Mouse (Mus musculus) forebrain, embryonic 11.5 days (tissue): ENCODE measurements around the gene Gm3625. TPM values are rescaled to one million over a fixed set of nuclear protein-coding genes. Genes with fewer than 3 reads are reported as not detected.
"Not testable (repeated sequence)": the region's sequence is repeated elsewhere in the genome, so short reads cannot be mapped to it uniquely, and the experiment has no call there.

Experiments
- ATAC-seq: fragments of 200-750 bp; cut with Nextera tagmentation; replicated peaks from 2 replicates; pipeline ENCODE4 v1.8.0; 2017; ENCODE audit warnings: moderate TSS enrichment; ENCODE audit not compliant: low FRiP score
- DNase-seq: peaks from one replicate; pipeline ENCODE4 v3.0.0-alpha.2; 2017; ENCODE audit warnings: low spot score
- H3K27ac ChIP-seq: fragments of 300-500 bp; sonication (generic); 2 replicates; pipeline ENCODE4 v1.5.1; 2014; ENCODE audit warnings: low read depth, low read length
- H3K27me3 ChIP-seq: fragments of 300-500 bp; sonication (generic); 2 replicates; pipeline ENCODE4 v1.6.1; 2014; ENCODE audit warnings: mild to moderate bottlenecking, low read length, mixed read lengths; ENCODE audit not compliant: control insufficient read depth, insufficient read depth
- H3K36me3 ChIP-seq: fragments of 300-500 bp; sonication (generic); 2 replicates; pipeline ENCODE4 v1.6.1; 2014; ENCODE audit warnings: mild to moderate bottlenecking, low read length, moderate library complexity, mixed read lengths; ENCODE audit not compliant: control insufficient read depth, insufficient read depth
- H3K4me1 ChIP-seq: fragments of 300-500 bp; sonication (generic); replicated peaks from 2 replicates; pipeline ENCODE4 v1.6.1; 2014; ENCODE audit warnings: low read length, mixed read lengths; ENCODE audit not compliant: control insufficient read depth, insufficient read depth
- H3K4me2 ChIP-seq: fragments of 300-500 bp; sonication (generic); 2 replicates; pipeline ENCODE4 v1.6.1; 2014; ENCODE audit warnings: low read depth, mild to moderate bottlenecking, low read length, moderate library complexity, mixed read lengths; ENCODE audit not compliant: severe bottlenecking
- H3K4me3 ChIP-seq: fragments of 300-500 bp; sonication (generic); 2 replicates; pipeline ENCODE4 v1.5.1; 2014; ENCODE audit warnings: low read depth, low read length
- H3K9ac ChIP-seq: fragments of 300-500 bp; sonication (generic); 2 replicates; pipeline ENCODE4 v1.6.1; 2014; ENCODE audit warnings: low read length
- H3K9me3 ChIP-seq: fragments of 300-500 bp; sonication (generic); 2 replicates; pipeline ENCODE4 v1.6.1; 2016; ENCODE audit warnings: low read length, mixed read lengths; ENCODE audit not compliant: control insufficient read depth
- WGBS: fragments of 180-500 bp; shearing (Covaris S2); extraction: QIAGEN DNeasy Blood & Tissue Kit; methylation state at CpG from one replicate; pipeline ENCODE4 v1.1.7; 2014; 5-methylcytosine and 5-hydroxymethylcytosine counted together
- polyA plus RNA-seq: library from polyadenylated mRNA; unstranded; fragments of >200 nt; fragmentation: Nextera tagmentation; extraction: Ambion mirVana; gene quantifications from 2 replicates; pipeline ENCODE4 v1.2.1, GENCODE M21; 2014

Gene Gm3625
- polyA plus RNA-seq, 1 experiment from 2014 or later = not detected

- H3K36me3 ChIP-seq = no peaks in the 10 kb centered on the region
- ATAC-seq = no peak
- no peaks in the 10 kb centered on the region for H3K4me1 ChIP-seq
- no peaks in the 10 kb centered on the region for H3K27me3 ChIP-seq
- no peak overlapping the region for H3K27ac ChIP-seq
- no peaks in the 10 kb centered on the region for H3K9me3 ChIP-seq
- H3K9ac ChIP-seq = no peak overlapping the region
- H3K4me3 ChIP-seq = no peak overlapping the region
- WGBS = 79% methylated on average over 4 of the region's 4 CpGs
- no peak overlapping the region for H3K4me2 ChIP-seq
- no peak for DNase-seq
Measured at GRCm38 (mm10) chr12:4574065-4574464, 18.7 kb downstream of the Gm3625 start.

DNA sequence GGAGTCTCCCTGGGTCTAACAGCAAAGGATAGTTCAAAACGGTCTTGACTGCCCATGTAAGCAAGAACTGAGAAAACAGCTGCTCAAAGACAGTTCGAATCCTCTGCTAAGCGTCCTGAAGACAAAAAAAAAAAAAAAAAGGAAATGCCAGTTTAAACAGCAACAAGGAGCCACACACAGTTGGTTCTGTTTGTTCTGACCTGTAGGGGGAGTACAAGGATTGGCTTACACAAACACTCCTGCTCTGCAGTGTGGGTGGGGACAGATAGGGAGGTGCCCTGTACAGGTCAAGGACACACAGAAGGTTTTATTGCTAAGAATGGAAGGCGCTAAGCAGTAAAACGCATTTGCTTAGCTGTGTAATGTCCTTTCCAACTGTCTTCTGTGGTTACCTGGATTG is 20.9 kb downstream of the Gm3625 start:
- DNase-seq (no peak), ATAC-seq (no peak)
- Histone ChIP-seq H3K9me3 (no peaks in the 10 kb centered on the region), H3K4me3 (no peak overlapping the region), H3K27ac (no peak overlapping the region), H3K4me1 (no peaks in the 10 kb centered on the region), H3K9ac (no peak overlapping the region), H3K4me2 (no peak overlapping the region), H3K27me3 (no peaks in the 10 kb centered on the region), H3K36me3 (no peaks in the 10 kb centered on the region)
- WGBS = 44% methylated on average over 5 of the region's 5 CpGs

GRCm38 (mm10) chr12:4558475-4559279 is 34.0 kb downstream of the Gm3625 start:
- no peaks in the 10 kb centered on the region for H3K9me3 ChIP-seq
- no peak overlapping the region for H3K4me2 ChIP-seq
- no peaks in the 10 kb centered on the region for H3K27me3 ChIP-seq
- H3K4me3 ChIP-seq = no peak overlapping the region
- 89% methylated on average over 9 of the region's 9 CpGs for WGBS
- H3K9ac ChIP-seq = no peak overlapping the region
- no peaks in the 10 kb centered on the region for H3K4me1 ChIP-seq
- no peak overlapping the region for H3K27ac ChIP-seq
- H3K36me3 ChIP-seq = no peaks in the 10 kb centered on the region
- ATAC-seq = no peak
- no peak for DNase-seq

DNA sequence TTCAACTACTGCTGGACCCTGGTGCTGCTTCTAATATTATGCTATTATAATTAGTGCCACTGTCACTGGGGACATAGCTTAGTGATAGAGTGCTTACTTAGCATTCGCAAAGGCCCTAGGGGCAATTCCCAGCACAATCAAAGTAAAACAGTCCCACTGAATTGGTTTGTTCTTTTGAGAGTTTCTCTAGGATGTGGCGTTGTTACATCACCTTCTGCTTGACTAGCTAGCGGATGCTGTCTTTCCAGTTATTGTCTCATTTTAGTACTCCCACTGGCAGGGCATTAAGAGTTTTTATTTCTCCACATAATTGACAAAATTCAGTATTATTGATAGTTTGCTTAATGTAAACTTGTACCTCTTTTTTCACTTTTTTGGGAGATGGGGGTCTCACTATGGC is 34.7 kb downstream of the Gm3625 start:
- ATAC-seq (no peak), DNase-seq (no peak)
- no peaks in the 10 kb centered on the region for H3K27me3 ChIP-seq
- H3K36me3 ChIP-seq = no peaks in the 10 kb centered on the region
- H3K4me2 ChIP-seq = no peak overlapping the region
- no peak overlapping the region for H3K9ac ChIP-seq
- H3K27ac ChIP-seq = no peak overlapping the region
- no peak overlapping the region for H3K4me3 ChIP-seq
- no peaks in the 10 kb centered on the region for H3K4me1 ChIP-seq
- 76% methylated on average over 3 of the region's 3 CpGs for WGBS
- no peaks in the 10 kb centered on the region for H3K9me3 ChIP-seq

DNA sequence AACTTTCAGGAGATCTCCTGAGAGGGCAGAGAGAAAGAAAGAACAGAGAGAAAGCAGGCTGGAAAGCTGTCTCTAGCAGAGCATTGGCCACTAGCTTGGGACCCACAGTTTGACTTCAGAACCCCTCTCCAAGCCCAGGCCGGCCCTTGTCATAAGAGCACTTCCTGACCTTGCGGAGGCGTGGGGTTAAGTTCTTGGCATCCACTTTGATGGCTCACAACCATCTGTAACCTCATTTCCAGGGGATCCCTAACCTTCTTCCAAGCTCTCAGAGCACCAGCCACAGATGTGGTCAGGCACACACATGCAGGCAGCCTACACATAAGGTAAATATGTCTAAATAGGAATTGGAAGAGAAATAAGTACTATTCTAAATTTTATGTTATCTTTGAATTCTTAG is 35.3 kb downstream of the Gm3625 start:
- no peak overlapping the region for H3K4me3 ChIP-seq
- WGBS = 83% methylated on average over 3 of the region's 3 CpGs
- no peak overlapping the region for H3K27ac ChIP-seq
- H3K36me3 ChIP-seq = no peaks in the 10 kb centered on the region
- DNase-seq (no peak), ATAC-seq (no peak)
- no peaks in the 10 kb centered on the region for H3K27me3 ChIP-seq
- no peak overlapping the region for H3K9ac ChIP-seq
- H3K4me1 ChIP-seq = no peaks in the 10 kb centered on the region
- no peak overlapping the region for H3K4me2 ChIP-seq
- no peaks in the 10 kb centered on the region for H3K9me3 ChIP-seq

- Histone ChIP-seq H3K27me3 (no peaks in the 10 kb centered on the region), H3K9me3 (no peaks in the 10 kb centered on the region), H3K4me1 (no peaks in the 10 kb centered on the region), H3K4me2 (no peak overlapping the region), H3K4me3 (no peak overlapping the region), H3K27ac (no peak overlapping the region), H3K9ac (no peak overlapping the region), H3K36me3 (no peaks in the 10 kb centered on the region)
- ATAC-seq (no peak), DNase-seq (no peak)
- 90% methylated on average over 9 of the region's 9 CpGs for WGBS
Measured at GRCm38 (mm10) chr12:4556891-4557290, 35.8 kb downstream of the Gm3625 start.

DNA sequence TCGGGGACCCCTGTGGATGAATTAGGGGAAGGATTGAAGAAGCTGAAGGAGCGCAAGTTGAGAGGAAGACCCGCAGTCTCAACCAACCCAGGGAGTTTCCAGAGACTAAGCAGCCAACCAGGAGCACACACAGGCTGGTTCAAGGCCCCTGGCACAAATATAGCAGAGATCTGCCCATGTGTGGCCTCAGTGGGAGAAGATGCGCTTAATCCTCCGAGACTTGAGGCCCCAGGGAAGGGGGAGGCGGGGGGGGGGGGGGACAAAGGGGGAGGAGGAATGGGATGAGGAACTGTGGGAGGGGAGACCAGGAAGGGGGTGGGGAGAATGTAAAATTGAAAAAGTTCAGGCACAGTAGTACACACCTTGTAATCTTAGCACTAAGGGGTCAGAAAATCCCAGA is 37.3 kb downstream of the Gm3625 start:
- Histone ChIP-seq H3K4me3 (no peak overlapping the region), H3K9me3 (no peaks in the 10 kb centered on the region), H3K4me2 (no peak overlapping the region), H3K27me3 (no peaks in the 10 kb centered on the region), H3K9ac (no peak overlapping the region), H3K27ac (no peak overlapping the region), H3K4me1 (no peaks in the 10 kb centered on the region), H3K36me3 (no peaks in the 10 kb centered on the region)
- ATAC-seq = no peak
- DNase-seq = no peak
- WGBS = 86% methylated on average over 5 of the region's 6 CpGs

DNA sequence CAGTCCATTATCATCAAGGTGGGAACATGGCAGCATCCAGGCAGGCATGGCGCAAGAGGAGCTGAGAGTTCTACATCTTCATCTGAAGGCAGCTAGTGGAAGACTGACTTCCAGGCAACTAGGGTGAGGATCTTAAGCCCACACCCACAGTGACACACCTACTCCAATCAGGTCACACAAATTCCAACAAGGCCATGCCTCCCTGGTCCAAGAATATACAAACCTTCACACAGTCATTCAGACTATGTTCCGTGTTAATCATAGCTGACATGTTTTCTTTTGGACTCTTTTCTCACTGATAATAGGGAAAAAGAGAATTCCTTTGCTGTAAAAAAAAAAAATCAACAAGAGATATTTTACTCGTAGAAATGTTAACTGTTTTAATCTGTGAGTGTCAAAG is 39.0 kb downstream of the Gm3625 start:
- H3K27ac ChIP-seq, DNase-seq, H3K9ac ChIP-seq, H3K4me1 ChIP-seq, H3K27me3 ChIP-seq, H3K4me3 ChIP-seq, H3K4me2 ChIP-seq, H3K36me3 ChIP-seq, ATAC-seq, H3K9me3 ChIP-seq: not testable (repeated sequence)
- WGBS = 89% methylated on average over 3 of the region's 3 CpGs
